Mouse (Mus musculus): ENCODE results near the gene Gbf1.

DNA sequence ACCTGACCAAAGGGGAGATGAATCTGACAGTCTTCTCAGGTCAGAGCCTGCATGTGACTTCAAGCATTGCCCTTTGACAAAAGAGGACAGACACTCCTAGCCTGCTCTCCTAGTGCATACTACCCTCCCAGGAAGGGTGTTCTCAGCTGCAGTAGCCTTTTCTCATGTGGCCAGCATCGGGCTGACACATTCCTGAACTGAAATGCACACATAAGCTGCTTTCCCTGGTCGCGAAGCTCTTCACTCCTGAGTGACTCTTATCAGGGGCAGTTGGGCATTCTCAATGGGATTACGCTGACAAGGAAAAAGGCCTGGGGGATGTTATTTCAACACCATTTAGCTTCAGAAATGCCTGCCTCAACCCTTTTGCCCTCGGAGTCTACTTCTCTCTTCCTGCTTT is 84.3 kb downstream of the Gbf1 start:
- no peak for TF ChIP-seq CTCF (IDR thresholded peaks at IDR 0.05; ENCODE audit: extremely low read depth, insufficient read length, insufficient replicate concordance, low read depth, low read length)
- no peak for TF ChIP-seq POLR2A (IDR thresholded peaks at IDR 0.05; ENCODE audit: low read depth, low read length)
